Mouse (Mus musculus): ENCODE results near the gene Zkscan6. TPM values are rescaled to one million over a fixed set of nuclear protein-coding genes. Genes with fewer than 3 reads are reported as not detected.

The Zkscan6 gene
- polyA plus RNA-seq (2012; rRNA removed) = 10.3 and 10.6 TPM in 2 replicates

DNA sequence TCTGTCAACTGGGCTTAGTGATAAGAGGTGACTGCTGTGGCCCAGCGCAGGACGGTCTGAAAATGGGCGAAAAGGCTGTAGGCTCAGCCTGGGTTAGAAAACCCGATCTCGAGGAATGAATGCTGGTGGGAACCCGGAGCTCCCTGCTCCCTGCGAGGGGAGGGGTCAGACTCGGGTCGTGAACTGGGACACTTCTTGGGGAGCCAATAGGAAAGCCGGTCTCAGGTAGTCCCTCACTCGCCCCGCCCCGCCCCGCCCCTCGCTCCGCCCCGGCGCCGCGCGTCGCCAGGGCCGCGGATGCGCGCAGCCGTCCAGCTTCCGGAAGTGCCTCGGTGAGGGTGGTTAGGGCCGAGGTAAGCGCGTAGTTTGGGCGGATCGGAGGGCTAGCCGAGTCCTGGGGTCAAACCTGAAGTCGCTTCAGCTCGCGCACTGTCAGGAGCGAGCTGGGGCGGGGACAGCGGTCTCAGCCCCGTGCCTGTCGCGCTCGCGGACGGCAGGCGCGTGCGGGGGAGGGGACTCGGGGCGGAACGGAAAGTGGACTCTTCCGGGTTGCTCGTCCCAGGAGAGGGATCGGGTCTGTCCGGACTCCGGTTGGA is at the start of gene Zkscan6:
Gene Zkscan6 (plus strand): TSS at position 267 of the 596 bp plus-strand sequence.
- Histone ChIP-seq H3K27me3 (ENCODE audit: control insufficient read depth, insufficient read depth, low read length) (no peaks in the 10 kb centered on the region), H3K4me3 (ENCODE audit: control insufficient read depth, low read depth, low read length) (peak within 1 kb of the TSS; percentile 94), H3K4me1 (ENCODE audit: control insufficient read depth, insufficient read depth, low read length) (no peaks in the 10 kb centered on the region), H3K36me3 (ENCODE audit: control insufficient read depth, insufficient read depth, low read length) (no peaks in the 10 kb centered on the region), H3K27ac (ENCODE audit: control insufficient read depth, insufficient read depth, low read depth, low read length) (peak within 1 kb of the TSS; percentile 91)
- TF ChIP-seq POLR2A (IDR thresholded peaks at IDR 0.05; ENCODE audit: control insufficient read depth, low read depth, low read length) (peak; percentile 75), CTCF (IDR thresholded peaks at IDR 0.05; ENCODE audit: control insufficient read depth, insufficient read depth, insufficient replicate concordance, low read depth, low read length) (no peak)

DNA sequence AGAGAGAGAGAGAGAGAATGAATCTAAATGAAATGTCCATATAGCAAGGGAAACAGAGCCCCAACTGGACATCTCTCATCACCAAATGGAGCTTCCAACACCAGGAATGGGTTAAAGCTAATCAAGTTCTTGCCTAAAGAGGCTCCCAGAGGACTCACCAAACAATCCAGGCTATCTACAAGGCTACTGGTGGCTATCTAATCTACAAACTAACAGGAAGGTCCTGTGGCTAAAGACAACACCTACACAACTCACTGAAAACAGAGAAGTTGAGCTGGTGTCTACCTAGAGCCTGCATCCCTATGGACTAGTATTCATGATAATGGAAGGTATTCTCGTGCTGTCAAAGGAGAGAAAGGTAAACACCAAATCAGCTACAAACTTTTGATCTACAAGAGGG is 47.6 kb upstream of the Zkscan6 start:
- Histone ChIP-seq H3K4me1 (ENCODE audit: control insufficient read depth, insufficient read depth, low read length) (no peaks in the 10 kb centered on the region), H3K4me3 (ENCODE audit: control insufficient read depth, low read depth, low read length) (no peak overlapping the region), H3K27me3 (ENCODE audit: control insufficient read depth, insufficient read depth, low read length) (no peaks in the 10 kb centered on the region), H3K36me3 (ENCODE audit: control insufficient read depth, insufficient read depth, low read length) (no peaks in the 10 kb centered on the region), H3K27ac (ENCODE audit: control insufficient read depth, insufficient read depth, low read depth, low read length) (no peak overlapping the region)
- no peak for TF ChIP-seq POLR2A (IDR thresholded peaks at IDR 0.05; ENCODE audit: control insufficient read depth, low read depth, low read length)
- no peak for TF ChIP-seq CTCF (IDR thresholded peaks at IDR 0.05; ENCODE audit: control insufficient read depth, insufficient read depth, insufficient replicate concordance, low read depth, low read length)

DNA sequence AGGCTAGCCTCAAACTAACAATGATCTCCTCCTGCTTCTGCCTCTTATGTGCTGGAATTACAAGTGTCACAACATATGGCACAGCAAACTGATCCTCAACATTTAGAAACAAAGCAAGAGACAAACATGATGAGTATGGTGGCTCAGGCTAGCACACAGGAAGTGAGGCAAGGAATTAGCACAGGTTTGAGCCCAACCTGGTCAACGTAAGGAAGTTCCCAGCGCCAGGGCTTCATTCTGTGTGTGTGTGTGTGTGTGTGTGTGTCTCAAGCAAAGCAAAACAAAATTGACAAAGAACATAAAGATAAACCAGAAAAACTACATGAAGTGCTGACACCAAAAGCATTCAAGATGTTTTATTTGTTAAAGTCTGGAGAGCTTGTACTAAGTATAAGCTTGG is 46.1 kb upstream of the Zkscan6 start:
- no peak overlapping the region for H3K27ac ChIP-seq (ENCODE audit: control insufficient read depth, insufficient read depth, low read depth, low read length)
- H3K4me3 ChIP-seq (ENCODE audit: control insufficient read depth, low read depth, low read length) = no peak overlapping the region
- no peaks in the 10 kb centered on the region for H3K36me3 ChIP-seq (ENCODE audit: control insufficient read depth, insufficient read depth, low read length)
- TF ChIP-seq CTCF (IDR thresholded peaks at IDR 0.05; ENCODE audit: control insufficient read depth, insufficient read depth, insufficient replicate concordance, low read depth, low read length) = no peak
- TF ChIP-seq POLR2A (IDR thresholded peaks at IDR 0.05; ENCODE audit: control insufficient read depth, low read depth, low read length) = no peak
- H3K4me1 ChIP-seq (ENCODE audit: control insufficient read depth, insufficient read depth, low read length) = no peaks in the 10 kb centered on the region
- H3K27me3 ChIP-seq (ENCODE audit: control insufficient read depth, insufficient read depth, low read length) = no peaks in the 10 kb centered on the region

DNA sequence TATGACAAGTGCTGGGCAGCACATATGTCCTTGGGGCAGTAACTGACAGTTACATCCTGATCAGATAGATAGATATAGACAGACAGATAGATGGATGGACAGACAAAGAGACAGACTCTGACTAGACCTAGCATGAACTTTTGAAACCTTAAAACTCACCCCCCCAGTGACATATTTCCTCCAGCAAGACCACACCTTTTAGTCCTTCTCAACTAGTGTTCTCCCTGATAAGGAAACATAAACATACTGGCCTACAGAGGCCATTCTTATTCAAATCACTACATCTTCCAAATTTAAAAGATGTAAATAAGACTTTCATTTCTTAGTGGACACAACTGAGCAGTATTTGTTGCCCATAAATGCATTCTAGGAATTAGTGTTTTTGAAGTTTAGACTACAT is 38.5 kb upstream of the Zkscan6 start:
- no peaks in the 10 kb centered on the region for H3K27me3 ChIP-seq (ENCODE audit: control insufficient read depth, insufficient read depth, low read length)
- TF ChIP-seq POLR2A (IDR thresholded peaks at IDR 0.05; ENCODE audit: control insufficient read depth, low read depth, low read length) (no peak), CTCF (IDR thresholded peaks at IDR 0.05; ENCODE audit: control insufficient read depth, insufficient read depth, insufficient replicate concordance, low read depth, low read length) (no peak)

DNA sequence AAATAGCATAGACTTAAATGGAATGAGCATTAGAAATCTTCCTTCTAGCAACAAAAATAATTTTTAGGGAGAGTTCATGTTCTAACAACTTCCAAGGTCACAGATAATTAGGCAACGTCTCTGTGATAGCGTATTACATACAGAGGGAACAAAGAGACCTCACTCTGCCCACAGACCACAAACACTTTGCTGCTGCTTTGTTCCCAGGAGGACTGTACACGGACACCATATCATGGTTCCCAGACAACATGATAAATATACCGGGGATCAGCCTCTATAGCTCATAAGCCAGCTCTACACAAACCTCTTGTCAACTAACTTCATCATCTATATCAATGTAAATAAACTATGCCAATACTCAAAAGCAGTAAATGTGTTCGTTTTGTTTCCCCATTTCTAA is 37.0 kb upstream of the Zkscan6 start:
- Histone ChIP-seq H3K36me3 (ENCODE audit: control insufficient read depth, insufficient read depth, low read length) (no peaks in the 10 kb centered on the region), H3K4me1 (ENCODE audit: control insufficient read depth, insufficient read depth, low read length) (no peaks in the 10 kb centered on the region), H3K4me3 (ENCODE audit: control insufficient read depth, low read depth, low read length) (no peak overlapping the region), H3K27ac (ENCODE audit: control insufficient read depth, insufficient read depth, low read depth, low read length) (no peak overlapping the region), H3K27me3 (ENCODE audit: control insufficient read depth, insufficient read depth, low read length) (no peaks in the 10 kb centered on the region)
- TF ChIP-seq CTCF (IDR thresholded peaks at IDR 0.05; ENCODE audit: control insufficient read depth, insufficient read depth, insufficient replicate concordance, low read depth, low read length) = no peak
- TF ChIP-seq POLR2A (IDR thresholded peaks at IDR 0.05; ENCODE audit: control insufficient read depth, low read depth, low read length) = no peak

More for the DNA sequence above, 38.5 kb upstream of the Zkscan6 start:
- H3K27ac ChIP-seq (ENCODE audit: control insufficient read depth, insufficient read depth, low read depth, low read length) = no peak overlapping the region
- no peak overlapping the region for H3K4me3 ChIP-seq (ENCODE audit: control insufficient read depth, low read depth, low read length)
- no peaks in the 10 kb centered on the region for H3K36me3 ChIP-seq (ENCODE audit: control insufficient read depth, insufficient read depth, low read length)
- no peaks in the 10 kb centered on the region for H3K4me1 ChIP-seq (ENCODE audit: control insufficient read depth, insufficient read depth, low read length)

DNA sequence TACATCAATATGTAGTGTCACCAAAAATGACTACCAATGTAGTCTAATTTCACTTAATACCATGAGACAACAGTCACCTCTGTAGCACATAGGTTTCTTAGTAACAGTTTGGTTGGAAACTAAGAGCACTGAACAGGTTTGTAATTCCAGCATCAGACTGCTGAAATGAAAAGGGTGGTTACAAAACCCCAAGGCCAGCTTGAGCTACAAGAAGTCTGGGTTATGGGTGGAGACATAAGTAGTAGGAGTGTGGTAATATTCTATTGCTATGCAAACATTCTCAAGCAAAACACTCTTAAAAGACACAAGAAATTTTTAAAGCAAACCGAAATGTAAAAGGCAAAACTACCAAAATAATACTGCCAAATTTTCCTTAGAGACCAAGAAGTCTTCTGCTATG is 35.4 kb upstream of the Zkscan6 start:
- TF ChIP-seq POLR2A (IDR thresholded peaks at IDR 0.05; ENCODE audit: control insufficient read depth, low read depth, low read length) (no peak), CTCF (IDR thresholded peaks at IDR 0.05; ENCODE audit: control insufficient read depth, insufficient read depth, insufficient replicate concordance, low read depth, low read length) (no peak)
- H3K36me3 ChIP-seq (ENCODE audit: control insufficient read depth, insufficient read depth, low read length) = no peaks in the 10 kb centered on the region
- H3K27me3 ChIP-seq (ENCODE audit: control insufficient read depth, insufficient read depth, low read length) = no peaks in the 10 kb centered on the region
- H3K4me3 ChIP-seq (ENCODE audit: control insufficient read depth, low read depth, low read length) = no peak overlapping the region
- H3K27ac ChIP-seq (ENCODE audit: control insufficient read depth, insufficient read depth, low read depth, low read length) = no peak overlapping the region
- no peaks in the 10 kb centered on the region for H3K4me1 ChIP-seq (ENCODE audit: control insufficient read depth, insufficient read depth, low read length)

DNA sequence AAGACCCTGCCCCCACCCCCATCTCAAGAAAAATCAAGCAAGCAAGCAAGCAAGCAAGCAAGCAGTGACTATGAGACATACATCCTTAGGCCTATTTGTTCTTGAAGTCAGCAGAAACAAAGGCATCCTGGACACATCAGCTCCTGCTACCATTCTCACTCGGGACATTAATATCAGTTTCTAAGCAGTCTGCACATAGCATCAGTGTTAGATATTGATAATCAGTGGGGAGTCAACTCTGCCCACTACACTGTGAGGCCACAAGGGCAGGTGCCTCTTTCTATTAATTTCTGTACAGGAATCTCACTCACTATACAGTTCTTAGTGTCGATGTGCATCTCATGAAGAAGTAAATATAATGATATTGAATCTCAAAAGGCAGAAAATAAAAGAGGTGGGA is 33.4 kb upstream of the Zkscan6 start:
- H3K4me1 ChIP-seq (ENCODE audit: control insufficient read depth, insufficient read depth, low read length) = no peaks in the 10 kb centered on the region

More for the DNA sequence above, 33.4 kb upstream of the Zkscan6 start:
- Histone ChIP-seq H3K4me3 (ENCODE audit: control insufficient read depth, low read depth, low read length) (no peak overlapping the region), H3K27ac (ENCODE audit: control insufficient read depth, insufficient read depth, low read depth, low read length) (no peak overlapping the region), H3K36me3 (ENCODE audit: control insufficient read depth, insufficient read depth, low read length) (no peaks in the 10 kb centered on the region), H3K27me3 (ENCODE audit: control insufficient read depth, insufficient read depth, low read length) (no peaks in the 10 kb centered on the region)
- no peak for TF ChIP-seq CTCF (IDR thresholded peaks at IDR 0.05; ENCODE audit: control insufficient read depth, insufficient read depth, insufficient replicate concordance, low read depth, low read length)
- TF ChIP-seq POLR2A (IDR thresholded peaks at IDR 0.05; ENCODE audit: control insufficient read depth, low read depth, low read length) = no peak

Measured in testis, adult 2 months (tissue).